Mouse (Mus musculus): ENCODE results near the gene Mast3. TPM values are rescaled to one million over a fixed set of nuclear protein-coding genes. Genes with fewer than 3 reads are reported as not detected.

The Mast3 gene
- polyA plus RNA-seq, 1 experiment, result 57.2 TPM

GRCm38 (mm10) chr8:70801156-70801555 lies 3.7 kb downstream of the Mast3 start:
- no peak overlapping the region for H3K4me3 ChIP-seq (ENCODE audit: insufficient read depth, low read depth, low read length)
- TF ChIP-seq CTCF (IDR thresholded peaks at IDR 0.05; ENCODE audit: insufficient read depth, low read depth, low read length), result no peak
- no peak for TF ChIP-seq POLR2A (IDR thresholded peaks at IDR 0.05; ENCODE audit: insufficient read depth, low read depth, low read length)
- H3K4me1 ChIP-seq (ENCODE audit: control insufficient read depth, insufficient read depth, low read length), result peaks cover 50% of the 10 kb centered on the region
- no peak overlapping the region for H3K27ac ChIP-seq (ENCODE audit: insufficient read depth, low read depth, low read length)
- WGBS, result 22% methylated on average over 15 of the region's 15 CpGs

GRCm38 (mm10) chr8:70800648-70801047 lies 4.2 kb downstream of the Mast3 start:
- Histone ChIP-seq H3K4me3 (ENCODE audit: insufficient read depth, low read depth, low read length) (no peak overlapping the region), H3K4me1 (ENCODE audit: control insufficient read depth, insufficient read depth, low read length) (peaks cover 50% of the 10 kb centered on the region), H3K27ac (ENCODE audit: insufficient read depth, low read depth, low read length) (peak overlapping the region; percentile 12; the same call in 1 of the 2 replicates)
- TF ChIP-seq CTCF (IDR thresholded peaks at IDR 0.05; ENCODE audit: insufficient read depth, low read depth, low read length) (no peak), POLR2A (IDR thresholded peaks at IDR 0.05; ENCODE audit: insufficient read depth, low read depth, low read length) (no peak)
- WGBS, result 41% methylated on average over 10 of the region's 10 CpGs

GRCm38 (mm10) chr8:70798281-70798680 lies 6.6 kb downstream of the Mast3 start:
- 10% methylated on average over 15 of the region's 15 CpGs for WGBS
- 0 out of 2 replicates have a peak overlapping the region, but pooled peaks have one; percentile 5 for H3K27ac ChIP-seq (ENCODE audit: insufficient read depth, low read depth, low read length)
- TF ChIP-seq CTCF (IDR thresholded peaks at IDR 0.05; ENCODE audit: insufficient read depth, low read depth, low read length) (no peak), POLR2A (IDR thresholded peaks at IDR 0.05; ENCODE audit: insufficient read depth, low read depth, low read length) (no peak)
- peaks cover 38% of the 10 kb centered on the region for H3K4me1 ChIP-seq (ENCODE audit: control insufficient read depth, insufficient read depth, low read length)
- peak overlapping the region; percentile 80 for H3K4me3 ChIP-seq (ENCODE audit: insufficient read depth, low read depth, low read length)

- Histone ChIP-seq H3K4me1 (ENCODE audit: control insufficient read depth, insufficient read depth, low read length) (peaks cover 46% of the 10 kb centered on the region), H3K4me3 (ENCODE audit: insufficient read depth, low read depth, low read length) (peak overlapping the region; percentile 80), H3K27ac (ENCODE audit: insufficient read depth, low read depth, low read length) (peak overlapping the region; percentile 5; the same call in 1 of the 2 replicates)
- 1% methylated on average over 57 of the region's 57 CpGs for WGBS
- TF ChIP-seq CTCF (IDR thresholded peaks at IDR 0.05; ENCODE audit: insufficient read depth, low read depth, low read length), result no peak
- no peak; the same call in 1 of the 2 replicates for TF ChIP-seq POLR2A (IDR thresholded peaks at IDR 0.05; ENCODE audit: insufficient read depth, low read depth, low read length)
These were observed 7.5 kb downstream of the Mast3 start for GRCm38 (mm10) chr8:70797081-70798070.

GRCm38 (mm10) chr8:70796403-70797080 lies 8.3 kb downstream of the Mast3 start:
- TF ChIP-seq POLR2A (IDR thresholded peaks at IDR 0.05; ENCODE audit: insufficient read depth, low read depth, low read length), result peak; percentile 60
- no peak for TF ChIP-seq CTCF (IDR thresholded peaks at IDR 0.05; ENCODE audit: insufficient read depth, low read depth, low read length)
- Histone ChIP-seq H3K27ac (ENCODE audit: insufficient read depth, low read depth, low read length) (peak overlapping the region; percentile 55; the same call in 1 of the 2 replicates), H3K4me1 (ENCODE audit: control insufficient read depth, insufficient read depth, low read length) (peaks cover 44% of the 10 kb centered on the region), H3K4me3 (ENCODE audit: insufficient read depth, low read depth, low read length) (peak overlapping the region; percentile 80)
- WGBS, result 4% methylated on average over 54 of the region's 54 CpGs

- Histone ChIP-seq H3K27ac (ENCODE audit: insufficient read depth, low read depth, low read length) (no peak overlapping the region), H3K4me3 (ENCODE audit: insufficient read depth, low read depth, low read length) (no peak overlapping the region), H3K4me1 (ENCODE audit: control insufficient read depth, insufficient read depth, low read length) (peaks cover 47% of the 10 kb centered on the region)
- TF ChIP-seq POLR2A (IDR thresholded peaks at IDR 0.05; ENCODE audit: insufficient read depth, low read depth, low read length) (no peak), CTCF (IDR thresholded peaks at IDR 0.05; ENCODE audit: insufficient read depth, low read depth, low read length) (no peak)
- WGBS, result 83% methylated on average over 2 of the region's 2 CpGs
These were observed 9.5 kb downstream of the Mast3 start for GRCm38 (mm10) chr8:70795370-70795769.

GRCm38 (mm10) chr8:70794215-70794614 lies 10.6 kb downstream of the Mast3 start:
- Histone ChIP-seq H3K27ac (ENCODE audit: insufficient read depth, low read depth, low read length) (no peak overlapping the region), H3K4me1 (ENCODE audit: control insufficient read depth, insufficient read depth, low read length) (peaks cover 50% of the 10 kb centered on the region), H3K4me3 (ENCODE audit: insufficient read depth, low read depth, low read length) (no peak overlapping the region)
- TF ChIP-seq POLR2A (IDR thresholded peaks at IDR 0.05; ENCODE audit: insufficient read depth, low read depth, low read length) (no peak), CTCF (IDR thresholded peaks at IDR 0.05; ENCODE audit: insufficient read depth, low read depth, low read length) (no peak)
- WGBS, result 83% methylated on average over 2 of the region's 2 CpGs

- TF ChIP-seq POLR2A (IDR thresholded peaks at IDR 0.05; ENCODE audit: insufficient read depth, low read depth, low read length) (no peak), CTCF (IDR thresholded peaks at IDR 0.05; ENCODE audit: insufficient read depth, low read depth, low read length) (no peak)
- Histone ChIP-seq H3K4me3 (ENCODE audit: insufficient read depth, low read depth, low read length) (peak overlapping the region; percentile 61), H3K4me1 (ENCODE audit: control insufficient read depth, insufficient read depth, low read length) (peaks cover 43% of the 10 kb centered on the region), H3K27ac (ENCODE audit: insufficient read depth, low read depth, low read length) (peak overlapping the region; percentile 61)
- 2% methylated on average over 20 of the region's 20 CpGs for WGBS
These were observed 12.2 kb downstream of the Mast3 start for GRCm38 (mm10) chr8:70792700-70793099.
